Mouse (Mus musculus) kidney, postnatal 0 days (tissue): ENCODE measurements at regions not wholly inside any gene's neighbourhood (a gene's known extent, or its start where the extent isn't known, plus 50 kb on each side); places are given as distances from the start of the nearest gene placed in this dataset.
"Not testable (repeated sequence)": the region's sequence is repeated elsewhere in the genome, so short reads cannot be mapped to it uniquely, and the experiment has no call there.

ENCODE experiments used
- ATAC-seq: fragments of 200-750 bp; cut with Nextera tagmentation; replicated peaks from 2 replicates; pipeline ENCODE4 v1.8.0; 2017; ENCODE audit warnings: low read depth, moderate number of reproducible peaks, moderate TSS enrichment, moderate library complexity; ENCODE audit not compliant: low FRiP score
- DNase-seq: peaks from one replicate; pipeline ENCODE4 v3.0.0-alpha.2; 2016; ENCODE audit warnings: low spot score
- H3K27ac ChIP-seq: fragments of 300-500 bp; sonication (generic); 2 replicates; pipeline ENCODE4 v1.5.1; 2014; ENCODE audit warnings: mild to moderate bottlenecking
- H3K27me3 ChIP-seq: fragments of 300-500 bp; sonication (generic); 2 replicates; pipeline ENCODE4 v1.6.1; 2014; ENCODE audit warnings: low read length, mixed read lengths; ENCODE audit not compliant: insufficient read depth
- H3K36me3 ChIP-seq: fragments of 300-500 bp; sonication (generic); 2 replicates; pipeline ENCODE4 v1.6.1; 2014; ENCODE audit warnings: low read length, mixed read lengths; ENCODE audit not compliant: insufficient read depth
- H3K4me1 ChIP-seq: fragments of 300-500 bp; sonication (generic); replicated peaks from 2 replicates; pipeline ENCODE4 v1.6.1; 2014; ENCODE audit warnings: antibody characterized with exemption, low read length, mixed read lengths; ENCODE audit not compliant: insufficient read depth
- H3K4me2 ChIP-seq: fragments of 300-500 bp; sonication (generic); 2 replicates; pipeline ENCODE4 v1.6.1; 2014; ENCODE audit warnings: mild to moderate bottlenecking, low read length, moderate library complexity, mixed read lengths
- H3K4me3 ChIP-seq: fragments of 300-500 bp; sonication (generic); replicated peaks from 2 replicates; pipeline ENCODE4 v1.5.1; 2014; ENCODE audit warnings: low read depth, low read length
- H3K9ac ChIP-seq: fragments of 300-500 bp; sonication (generic); 2 replicates; pipeline ENCODE4 v1.6.1; 2014; ENCODE audit warnings: low read depth, low read length
- H3K9me3 ChIP-seq: fragments of 300-500 bp; sonication (generic); replicated peaks from 2 replicates; pipeline ENCODE4 v1.6.1; 2016; ENCODE audit warnings: low read length, inconsistent platforms, mixed read lengths
- CTCF ChIP-seq: IDR thresholded peaks from 2 replicates; pipeline ENCODE4 v1.5.1; 2016; ENCODE audit warnings: antibody characterized with exemption, low read depth, mild to moderate bottlenecking, moderate library complexity
- WGBS: fragments of 180-500 bp; shearing (Covaris S2); extraction: QIAGEN DNeasy Blood & Tissue Kit; methylation state at CpG from one replicate; pipeline ENCODE4 v1.1.7; 2014; 5-methylcytosine and 5-hydroxymethylcytosine counted together

GRCm38 (mm10) chr11:41261254-41261653, 506.1 kb upstream of the Ccng1 start:
- WGBS, result 77% methylated on average over 4 of the region's 4 CpGs
- no peak for TF ChIP-seq CTCF
- ATAC-seq, result no peak

DNA sequence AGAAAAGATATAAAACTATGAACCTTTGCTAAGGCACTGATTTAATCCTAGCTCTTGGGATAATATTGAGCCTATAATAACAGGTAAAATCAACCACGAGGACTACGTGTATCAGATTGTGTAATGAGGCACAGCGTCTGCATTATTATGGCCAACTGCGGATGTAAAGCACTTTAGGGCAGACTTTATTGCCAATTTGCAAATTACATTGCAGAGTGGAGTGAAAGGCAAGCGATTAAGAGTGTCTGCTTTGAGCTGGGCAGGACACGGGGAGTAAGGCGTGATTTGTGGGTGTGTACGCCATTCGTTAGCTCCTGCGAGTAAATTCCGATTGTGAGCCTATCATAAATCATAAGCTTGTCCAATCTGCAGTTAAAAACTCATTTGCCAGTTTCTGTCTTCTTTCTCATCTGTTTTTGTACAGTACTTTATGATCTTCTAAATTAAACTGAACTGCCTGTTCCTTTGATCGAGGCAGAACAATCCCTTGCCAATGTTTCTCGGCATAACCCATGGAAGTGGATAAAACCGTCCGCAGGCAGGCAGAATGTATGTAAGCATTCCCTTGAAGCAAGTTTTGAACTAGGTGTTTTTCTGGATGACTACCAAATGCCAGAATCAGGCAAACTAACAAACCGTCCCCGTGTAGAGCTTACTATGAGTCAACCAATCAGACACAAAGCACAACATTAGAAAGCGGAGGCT, 505.0 kb upstream of the Ccng1 start:
- Histone ChIP-seq H3K4me2 (no peak overlapping the region), H3K36me3 (no peaks in the 10 kb centered on the region), H3K4me3 (no peak overlapping the region), H3K27me3 (no peaks in the 10 kb centered on the region), H3K9me3 (no peaks in the 10 kb centered on the region), H3K27ac (no peak overlapping the region), H3K9ac (no peak overlapping the region), H3K4me1 (no peaks in the 10 kb centered on the region)
- 37% methylated on average over 18 of the region's 18 CpGs for WGBS
- no peak for ATAC-seq
- peak; percentile 11 for DNase-seq
- no peak for TF ChIP-seq CTCF

More at GRCm38 (mm10) chr11:41261254-41261653, 506.1 kb upstream of the Ccng1 start:
- Histone ChIP-seq H3K9ac (no peak overlapping the region), H3K4me2 (no peak overlapping the region), H3K4me1 (no peaks in the 10 kb centered on the region), H3K9me3 (no peaks in the 10 kb centered on the region), H3K36me3 (no peaks in the 10 kb centered on the region), H3K4me3 (no peak overlapping the region), H3K27me3 (no peaks in the 10 kb centered on the region), H3K27ac (no peak overlapping the region)
- no peak for DNase-seq

DNA sequence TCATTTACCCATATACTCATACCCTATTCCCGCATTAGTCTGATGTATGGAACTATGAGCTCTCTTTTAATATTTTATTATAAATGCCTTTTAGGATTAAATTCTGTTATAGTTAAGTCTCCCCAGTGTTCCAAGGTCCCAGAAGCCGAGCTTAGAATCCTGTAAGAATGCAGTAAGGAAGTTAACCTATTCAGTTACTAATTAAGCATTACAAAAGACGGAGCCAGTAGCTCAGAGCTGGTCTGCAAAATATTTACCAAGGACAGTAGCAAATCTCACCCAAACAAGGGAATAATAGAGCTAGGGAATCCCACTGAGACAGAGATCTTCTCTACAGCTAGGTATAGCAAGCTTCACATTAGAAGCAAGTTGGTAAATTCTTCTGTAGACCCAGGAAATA, 459.4 kb upstream of the Ccng1 start:
- not testable (repeated sequence) for H3K4me3 ChIP-seq, H3K27ac ChIP-seq, H3K27me3 ChIP-seq, DNase-seq, H3K4me1 ChIP-seq, ATAC-seq, H3K36me3 ChIP-seq, H3K9me3 ChIP-seq, H3K9ac ChIP-seq, H3K4me2 ChIP-seq
- WGBS, result 40% methylated on average over 3 of the region's 3 CpGs

GRCm38 (mm10) chr11:41202228-41202627, 447.1 kb upstream of the Ccng1 start:
- ATAC-seq (no peak), DNase-seq (peak; percentile 54)
- Histone ChIP-seq H3K9ac (no peak overlapping the region), H3K9me3 (no peaks in the 10 kb centered on the region), H3K36me3 (no peaks in the 10 kb centered on the region), H3K4me3 (no peak overlapping the region), H3K4me1 (no peaks in the 10 kb centered on the region), H3K27ac (no peak overlapping the region), H3K27me3 (no peaks in the 10 kb centered on the region), H3K4me2 (no peak overlapping the region)
- TF ChIP-seq CTCF, result peak; percentile 71
- 100% methylated on average over 1 of the region's 1 CpGs for WGBS

DNA sequence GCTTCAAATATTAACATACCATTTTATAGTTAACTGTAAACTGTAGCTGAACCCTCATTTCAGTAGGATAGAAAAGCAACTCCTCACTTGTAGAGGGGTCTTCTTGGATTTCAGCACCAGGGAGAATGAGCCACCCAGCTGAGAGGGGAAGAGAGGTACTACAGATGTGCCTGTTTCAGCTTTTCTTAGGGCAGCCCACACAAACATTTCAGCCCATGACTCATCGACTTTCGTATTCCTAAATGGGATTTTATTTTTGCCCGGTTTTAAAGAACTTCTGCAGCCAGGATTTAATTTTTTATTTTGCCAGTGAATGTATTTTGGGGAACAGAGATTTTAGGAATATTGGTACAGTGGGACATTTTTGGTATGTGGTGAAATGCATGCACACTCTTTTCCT, 438.9 kb upstream of the Ccng1 start:
- TF ChIP-seq CTCF, result no peak
- no peaks in the 10 kb centered on the region for H3K4me1 ChIP-seq
- H3K9ac ChIP-seq, result no peak overlapping the region
- DNase-seq (no peak), ATAC-seq (no peak)
- no peaks in the 10 kb centered on the region for H3K9me3 ChIP-seq
- H3K36me3 ChIP-seq, result no peaks in the 10 kb centered on the region
- WGBS, result 72% methylated on average over 3 of the region's 3 CpGs
- no peak overlapping the region for H3K4me2 ChIP-seq
- no peak overlapping the region for H3K4me3 ChIP-seq
- no peaks in the 10 kb centered on the region for H3K27me3 ChIP-seq
- no peak overlapping the region for H3K27ac ChIP-seq

- H3K27ac ChIP-seq, result no peak overlapping the region
- 68% methylated on average over 2 of the region's 2 CpGs for WGBS
- no peak overlapping the region for H3K4me2 ChIP-seq
- no peaks in the 10 kb centered on the region for H3K4me1 ChIP-seq
- H3K36me3 ChIP-seq, result no peaks in the 10 kb centered on the region
- no peaks in the 10 kb centered on the region for H3K9me3 ChIP-seq
- DNase-seq (peak; percentile 4), ATAC-seq (no peak)
- no peak for TF ChIP-seq CTCF
- no peak overlapping the region for H3K9ac ChIP-seq
- H3K4me3 ChIP-seq, result no peak overlapping the region
- H3K27me3 ChIP-seq, result no peaks in the 10 kb centered on the region
Measured at GRCm38 (mm10) chr11:41160492-41161175, 405.5 kb upstream of the Ccng1 start.
